Mouse (Mus musculus): ENCODE results near the gene Phyhipl. TPM values are rescaled to one million over a fixed set of nuclear protein-coding genes. Genes with fewer than 3 reads are reported as not detected.

Phyhipl gene
- total RNA-seq (2014; rRNA removed; ENCODE audit: low replicate concordance): not detected in 2 replicates
- 0.19 and 0.29 TPM in 2 replicates for polyA plus RNA-seq (2015; fragmentation: Nextera tagmentation; extraction: Ambion mirVana)

DNA sequence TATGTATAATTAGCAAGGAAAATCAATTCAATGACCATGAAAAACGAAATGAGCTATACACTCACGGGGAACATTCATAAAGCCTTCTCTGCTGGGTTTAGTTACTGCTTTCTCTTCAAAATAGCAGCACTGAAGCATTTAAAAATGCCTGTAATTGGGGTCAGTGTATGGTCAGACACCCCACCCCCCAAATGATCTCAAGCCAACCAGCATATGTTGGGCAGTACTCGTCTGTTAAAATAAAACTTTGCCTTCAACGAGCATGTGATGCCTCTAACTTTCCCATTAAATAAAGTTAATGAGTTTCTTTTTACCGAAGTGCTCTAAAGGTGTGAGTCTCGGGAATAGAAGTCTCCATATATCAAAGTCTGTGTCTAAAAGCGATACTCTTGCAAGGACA, at the start of gene Phyhipl:
Gene Phyhipl (minus strand): TSS at position 138 of the 400 bp plus-strand sequence.
- no peak for DNase-seq (ENCODE audit: low spot score)
- WGBS: 72% methylated on average over 7 of the region's 7 CpGs
- no peaks in the 10 kb centered on the region for H3K9me3 ChIP-seq (replicated peaks; ENCODE audit: control insufficient read depth, low read length)
- no peaks in the 10 kb centered on the region for H3K27me3 ChIP-seq (ENCODE audit: control insufficient read depth, insufficient read depth, low read length)
- no peaks in the 10 kb centered on the region for H3K36me3 ChIP-seq (replicated peaks; ENCODE audit: control insufficient read depth, insufficient read depth, low read length)
- no peak within 1 kb of the TSS for H3K4me2 ChIP-seq (ENCODE audit: low read depth, low read length)
- no peak for ATAC-seq (ENCODE audit: insufficient read depth, low read depth)
- H3K4me1 ChIP-seq (ENCODE audit: control insufficient read depth, insufficient read depth): no peaks in the 10 kb centered on the region
- H3K27ac ChIP-seq (ENCODE audit: low read depth): no peak within 1 kb of the TSS
- no peak within 1 kb of the TSS for H3K9ac ChIP-seq (replicated peaks; ENCODE audit: low read depth, low read length)
- H3K4me3 ChIP-seq (ENCODE audit: low read depth, low read length): no peak within 1 kb of the TSS
- TF ChIP-seq CTCF (IDR thresholded peaks at IDR 0.05; ENCODE audit: low read depth) (no peak), EP300 (IDR thresholded peaks at IDR 0.05; ENCODE audit: low read depth) (no peak)

DNA sequence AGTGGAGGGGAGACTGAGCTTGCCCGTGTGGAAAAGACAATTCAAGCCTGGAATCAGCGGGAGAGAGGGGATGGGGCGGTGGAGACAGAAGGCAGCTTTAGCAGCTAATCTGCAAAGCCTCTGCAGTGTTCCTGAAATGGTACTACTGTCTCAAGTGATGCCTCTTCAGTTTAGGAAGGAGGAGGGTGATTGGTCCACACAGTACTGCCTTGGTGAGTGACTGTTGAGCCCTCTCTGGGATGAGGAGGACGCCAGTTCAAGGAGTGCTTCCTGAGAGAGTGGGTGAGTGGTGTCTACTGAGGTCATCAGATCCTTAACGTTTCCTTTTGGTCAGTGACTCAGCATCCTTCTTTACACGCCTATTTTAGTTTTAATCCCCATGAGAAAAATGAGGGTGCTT, 47.4 kb upstream of the Phyhipl start:
- ATAC-seq (ENCODE audit: insufficient read depth, low read depth) (no peak), DNase-seq (ENCODE audit: low spot score) (no peak)
- Histone ChIP-seq H3K4me3 (ENCODE audit: low read depth, low read length) (no peak overlapping the region), H3K36me3 (replicated peaks; ENCODE audit: control insufficient read depth, insufficient read depth, low read length) (no peaks in the 10 kb centered on the region), H3K4me2 (ENCODE audit: low read depth, low read length) (no peak overlapping the region), H3K4me1 (ENCODE audit: control insufficient read depth, insufficient read depth) (no peaks in the 10 kb centered on the region), H3K27ac (ENCODE audit: low read depth) (no peak overlapping the region), H3K9ac (replicated peaks; ENCODE audit: low read depth, low read length) (no peak overlapping the region), H3K9me3 (replicated peaks; ENCODE audit: control insufficient read depth, low read length) (no peaks in the 10 kb centered on the region), H3K27me3 (ENCODE audit: control insufficient read depth, insufficient read depth, low read length) (no peaks in the 10 kb centered on the region)
- TF ChIP-seq EP300 (IDR thresholded peaks at IDR 0.05; ENCODE audit: low read depth): no peak
- TF ChIP-seq CTCF (IDR thresholded peaks at IDR 0.05; ENCODE audit: low read depth): no peak
- 40% methylated on average over 6 of the region's 6 CpGs for WGBS

DNA sequence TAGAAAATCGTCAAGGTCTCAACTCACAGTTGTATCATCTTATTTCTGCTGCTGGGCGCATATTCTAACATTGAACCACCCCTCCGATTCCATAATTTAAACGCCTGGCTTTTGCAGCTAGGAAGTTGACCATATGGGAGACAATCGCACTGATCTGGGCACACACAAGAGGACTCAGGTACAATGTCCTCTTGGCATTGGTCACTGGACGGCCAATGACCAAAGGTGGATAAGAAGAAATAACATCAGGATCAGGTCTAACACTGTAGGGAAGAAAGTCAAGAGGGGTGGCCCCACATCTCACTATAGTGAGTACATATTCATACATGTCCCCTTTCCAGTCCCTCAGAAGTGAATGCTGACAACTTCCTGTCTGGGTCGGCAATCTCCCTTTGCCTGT, 43.8 kb upstream of the Phyhipl start:
- H3K27me3 ChIP-seq (ENCODE audit: control insufficient read depth, insufficient read depth, low read length): no peaks in the 10 kb centered on the region
- H3K9me3 ChIP-seq (replicated peaks; ENCODE audit: control insufficient read depth, low read length): no peaks in the 10 kb centered on the region
- no peak for TF ChIP-seq CTCF (IDR thresholded peaks at IDR 0.05; ENCODE audit: low read depth)
- no peak for TF ChIP-seq EP300 (IDR thresholded peaks at IDR 0.05; ENCODE audit: low read depth)
- no peak overlapping the region for H3K27ac ChIP-seq (ENCODE audit: low read depth)
- no peak for ATAC-seq (ENCODE audit: insufficient read depth, low read depth)
- 84% methylated on average over 7 of the region's 7 CpGs for WGBS
- H3K4me2 ChIP-seq (ENCODE audit: low read depth, low read length): no peak overlapping the region
- no peak overlapping the region for H3K4me3 ChIP-seq (ENCODE audit: low read depth, low read length)
- H3K36me3 ChIP-seq (replicated peaks; ENCODE audit: control insufficient read depth, insufficient read depth, low read length): no peaks in the 10 kb centered on the region
- H3K9ac ChIP-seq (replicated peaks; ENCODE audit: low read depth, low read length): no peak overlapping the region
- no peak for DNase-seq (ENCODE audit: low spot score)
- H3K4me1 ChIP-seq (ENCODE audit: control insufficient read depth, insufficient read depth): no peaks in the 10 kb centered on the region

DNA sequence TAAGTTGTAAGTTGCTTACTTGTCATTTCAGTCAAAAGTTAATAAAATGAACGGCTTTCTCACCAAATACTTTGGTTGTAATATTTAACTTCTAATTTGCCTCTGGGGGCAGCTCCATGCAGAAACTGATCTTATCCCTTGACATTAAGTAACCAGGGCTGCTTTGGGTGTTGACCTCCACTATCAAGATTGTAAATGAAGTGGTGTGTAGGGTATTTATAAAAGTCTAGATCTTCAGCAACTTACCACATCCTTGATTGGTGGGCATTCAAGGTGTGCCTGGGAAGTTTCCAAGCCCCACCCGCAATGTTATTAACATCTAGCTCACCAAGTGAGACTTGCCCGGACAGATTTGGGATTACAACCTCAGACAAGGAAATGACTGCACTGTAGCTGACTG, 42.2 kb upstream of the Phyhipl start:
- 83% methylated on average over 3 of the region's 3 CpGs for WGBS
- no peak overlapping the region for H3K4me3 ChIP-seq (ENCODE audit: low read depth, low read length)
- no peaks in the 10 kb centered on the region for H3K4me1 ChIP-seq (ENCODE audit: control insufficient read depth, insufficient read depth)
- no peak for DNase-seq (ENCODE audit: low spot score)
- no peak for TF ChIP-seq EP300 (IDR thresholded peaks at IDR 0.05; ENCODE audit: low read depth)
- TF ChIP-seq CTCF (IDR thresholded peaks at IDR 0.05; ENCODE audit: low read depth): no peak
- H3K9ac ChIP-seq (replicated peaks; ENCODE audit: low read depth, low read length): no peak overlapping the region
- no peaks in the 10 kb centered on the region for H3K27me3 ChIP-seq (ENCODE audit: control insufficient read depth, insufficient read depth, low read length)
- no peak for ATAC-seq (ENCODE audit: insufficient read depth, low read depth)
- no peak overlapping the region for H3K27ac ChIP-seq (ENCODE audit: low read depth)
- no peaks in the 10 kb centered on the region for H3K36me3 ChIP-seq (replicated peaks; ENCODE audit: control insufficient read depth, insufficient read depth, low read length)
- H3K4me2 ChIP-seq (ENCODE audit: low read depth, low read length): no peak overlapping the region
- no peaks in the 10 kb centered on the region for H3K9me3 ChIP-seq (replicated peaks; ENCODE audit: control insufficient read depth, low read length)

- no peak for TF ChIP-seq EP300 (IDR thresholded peaks at IDR 0.05; ENCODE audit: low read depth)
- no peak for TF ChIP-seq CTCF (IDR thresholded peaks at IDR 0.05; ENCODE audit: low read depth)
- no peaks in the 10 kb centered on the region for H3K9me3 ChIP-seq (replicated peaks; ENCODE audit: control insufficient read depth, low read length)
- no peaks in the 10 kb centered on the region for H3K27me3 ChIP-seq (ENCODE audit: control insufficient read depth, insufficient read depth, low read length)
- no peak overlapping the region for H3K4me3 ChIP-seq (ENCODE audit: low read depth, low read length)
- H3K36me3 ChIP-seq (replicated peaks; ENCODE audit: control insufficient read depth, insufficient read depth, low read length): no peaks in the 10 kb centered on the region
- ATAC-seq (ENCODE audit: insufficient read depth, low read depth) (no peak), DNase-seq (ENCODE audit: low spot score) (no peak)
- no peak overlapping the region for H3K27ac ChIP-seq (ENCODE audit: low read depth)
- no peaks in the 10 kb centered on the region for H3K4me1 ChIP-seq (ENCODE audit: control insufficient read depth, insufficient read depth)
- 62% methylated on average over 29 of the region's 29 CpGs for WGBS
- no peak overlapping the region for H3K9ac ChIP-seq (replicated peaks; ENCODE audit: low read depth, low read length)
- 0 out of 2 replicates have a peak overlapping the region, but pooled peaks have one; percentile 3 for H3K4me2 ChIP-seq (ENCODE audit: low read depth, low read length)
Observed at GRCm38 (mm10) chr10:70696748-70697585, 41.2 kb upstream of the Phyhipl start.
